Mouse (Mus musculus) layer of hippocampus, adult 2 months (tissue): Measurements from ENCODE around the gene Astn2. TPM values are rescaled to one million over a fixed set of nuclear protein-coding genes. Genes with fewer than 3 reads are reported as not detected.

Source experiments
- DNase-seq, 2 experiments: peaks; one replicate each; pipeline ENCODE4 v3.0.0; 2022; ENCODE audit warnings: low spot score in 2 of 2
- H3K27ac ChIP-seq: fragments of 200-600 bp; 2 replicates; pipeline ENCODE4 v1.8.1; 2022
- H3K4me3 ChIP-seq: fragments of 200-600 bp; 2 replicates; pipeline ENCODE4 v1.8.1; 2022; ENCODE audit warnings: mild to moderate bottlenecking
- CTCF ChIP-seq: fragments of 200-600 bp; conservative IDR thresholded peaks from 2 replicates; pipeline ENCODE4 v1.8.1; 2022; ENCODE audit warnings: antibody characterized with exemption, mild to moderate bottlenecking, moderate library complexity
- total RNA-seq, 2 experiments: library from RNA; stranded (reverse); gene quantifications; 2 replicates each; pipeline ENCODE4 v1.2.3; 2021

Gene Astn2
- total RNA-seq, 2 experiments from 2014 or later, result 22.8 to 23.1 TPM

- H3K27ac ChIP-seq, result no peak overlapping the region
- TF ChIP-seq CTCF, result no peak
- no peak for DNase-seq
- H3K4me3 ChIP-seq, result no peak overlapping the region
Observed at GRCm38 (mm10) chr4:65367135-65367534, 1037.3 kb downstream of the Astn2 start.

GRCm38 (mm10) chr4:65354580-65354979, 1049.8 kb downstream of the Astn2 start:
- no peak for DNase-seq
- Histone ChIP-seq H3K4me3 (no peak overlapping the region), H3K27ac (no peak overlapping the region)
- TF ChIP-seq CTCF, result no peak

- TF ChIP-seq CTCF, result no peak
- no peak overlapping the region for H3K4me3 ChIP-seq
- no peak overlapping the region for H3K27ac ChIP-seq
- no peak for DNase-seq
Observed at GRCm38 (mm10) chr4:65350521-65350920, 1053.9 kb downstream of the Astn2 start.

- DNase-seq, result no peak
- Histone ChIP-seq H3K27ac (no peak overlapping the region), H3K4me3 (no peak overlapping the region)
- TF ChIP-seq CTCF, result no peak
Observed at GRCm38 (mm10) chr4:65341766-65342165, 1062.6 kb downstream of the Astn2 start.

GRCm38 (mm10) chr4:65333718-65334117, 1070.7 kb downstream of the Astn2 start:
- no peak for DNase-seq
- no peak overlapping the region for H3K27ac ChIP-seq
- no peak for TF ChIP-seq CTCF
- no peak overlapping the region for H3K4me3 ChIP-seq
